Mouse (Mus musculus): ENCODE data around the gene Csrp2.

The Csrp2 gene

GRCm38 (mm10) chr10:110931161-110931912 is 11.7 kb downstream of the Csrp2 start:
- no peak for DNase-seq (ENCODE audit: low read depth, low spot score)

GRCm38 (mm10) chr10:110931913-110932560 is 12.4 kb downstream of the Csrp2 start:
- DNase-seq (ENCODE audit: low read depth, low spot score), result no peak

- no peak for DNase-seq (ENCODE audit: low read depth, low spot score)
Measured at GRCm38 (mm10) chr10:110933584-110933983, 14.0 kb downstream of the Csrp2 start.

- no peak for DNase-seq (ENCODE audit: low read depth, low spot score)
Measured at GRCm38 (mm10) chr10:110935081-110935480, 15.5 kb downstream of the Csrp2 start.

- no peak for DNase-seq (ENCODE audit: low read depth, low spot score)
Measured at GRCm38 (mm10) chr10:110935669-110936068, 16.1 kb downstream of the Csrp2 start.

GRCm38 (mm10) chr10:110938361-110938760 is 18.8 kb downstream of the Csrp2 start:
- no peak for DNase-seq (ENCODE audit: low read depth, low spot score)

GRCm38 (mm10) chr10:110938841-110939549 is 19.4 kb downstream of the Csrp2 start:
- no peak for DNase-seq (ENCODE audit: low read depth, low spot score)

- DNase-seq (ENCODE audit: low read depth, low spot score), result no peak
Measured at GRCm38 (mm10) chr10:110939717-110940116, 20.1 kb downstream of the Csrp2 start.

GRCm38 (mm10) chr10:110940740-110941398 is 21.3 kb downstream of the Csrp2 start:
- no peak for DNase-seq (ENCODE audit: low read depth, low spot score)

- no peak for DNase-seq (ENCODE audit: low read depth, low spot score)
Measured at GRCm38 (mm10) chr10:110941968-110942367, 22.4 kb downstream of the Csrp2 start.

GRCm38 (mm10) chr10:110942806-110943205 is 23.2 kb downstream of the Csrp2 start:
- no peak for DNase-seq (ENCODE audit: low read depth, low spot score)

GRCm38 (mm10) chr10:110944175-110944574 is 24.6 kb downstream of the Csrp2 start:
- no peak for DNase-seq (ENCODE audit: low read depth, low spot score)

- DNase-seq (ENCODE audit: low read depth, low spot score), result no peak
Measured at GRCm38 (mm10) chr10:110945966-110946365, 26.4 kb downstream of the Csrp2 start.

- no peak for DNase-seq (ENCODE audit: low read depth, low spot score)
Measured at GRCm38 (mm10) chr10:110947574-110947973, 28.0 kb downstream of the Csrp2 start.

- no peak for DNase-seq (ENCODE audit: low read depth, low spot score)
Measured at GRCm38 (mm10) chr10:110951112-110951511, 31.5 kb downstream of the Csrp2 start.

GRCm38 (mm10) chr10:110951748-110952147 is 32.2 kb downstream of the Csrp2 start:
- DNase-seq (ENCODE audit: low read depth, low spot score), result no peak

GRCm38 (mm10) chr10:110952271-110952670 is 32.7 kb downstream of the Csrp2 start:
- DNase-seq (ENCODE audit: low read depth, low spot score), result no peak

GRCm38 (mm10) chr10:110952937-110953451 is 33.4 kb downstream of the Csrp2 start:
- no peak for DNase-seq (ENCODE audit: low read depth, low spot score)

GRCm38 (mm10) chr10:110958879-110959278 is 39.3 kb downstream of the Csrp2 start:
- no peak for DNase-seq (ENCODE audit: low read depth, low spot score)

GRCm38 (mm10) chr10:110959781-110960180 is 40.2 kb downstream of the Csrp2 start:
- no peak for DNase-seq (ENCODE audit: low read depth, low spot score)

GRCm38 (mm10) chr10:110960841-110961240 is 41.3 kb downstream of the Csrp2 start:
- no peak for DNase-seq (ENCODE audit: low read depth, low spot score)

- DNase-seq (ENCODE audit: low read depth, low spot score), result no peak
Measured at GRCm38 (mm10) chr10:110962172-110962571, 42.6 kb downstream of the Csrp2 start.
